16 mouse cellular contexts compared by ENCODE assay signal in genomic region chr19:59995557-59995956, GRCm38 (mm10). TPM values are rescaled to one million over a fixed set of nuclear protein-coding genes. Genes with fewer than 3 reads are reported as not detected.
DNase-seq lines count a peak whose midpoint lies in the region; ATAC-seq lines count a peak whose summit lies in the region.
"Had no signal": no experiment of that assay in that cellular context is flagged by ENCODE, and none has a peak within 500 bp of the region (broad histone marks: within the 10 kb centered on the region; RNA-seq: fewer than 3 reads in every experiment).

No protein-coding gene starts in this region.

- peak; percentile 74 for ATAC-seq in frontal cortex, adult (ENCODE audit: low TSS enrichment)
- ATAC-seq: activated CD4-positive, CD25-positive, alpha-beta regulatory T cell, adult 4 months; forebrain, embryonic 13.5 days; forebrain, embryonic 15.5 days; forebrain, postnatal 0 days; Patski had no signal

- DNase-seq in frontal cortex, postnatal 10 days (ENCODE audit: low spot score in 2 of 2): no peak
- DNase-seq in brain, adult 2 months (ENCODE audit: low read depth, low spot score): peak; percentile 27
- DNase-seq in adrenal gland, postnatal 10 days: no peak
- DNase-seq in ovary, adult 18-20 months (ENCODE audit: low spot score): no peak
- DNase-seq: adrenal gland, postnatal 25 days; cerebellum, adult 11-12 months; cerebellum, adult 2 months; cerebellum, adult 9-10 months; cerebellum, postnatal 10 days; cerebellum, postnatal 25 days; forebrain, postnatal 0 days had no signal

RNA-seq across cellular contexts. Expression of gene Rab11fip2, which starts 52.1 kb away (rescaled TPM):
- 10 to 100 TPM; 15.7 to 23.0 TPM for total RNA-seq in adrenal gland, postnatal 10 days (2021)
